Mouse (Mus musculus): ENCODE data around the gene Grap. TPM values are rescaled to one million over a fixed set of nuclear protein-coding genes. Genes with fewer than 3 reads are reported as not detected.

The Grap gene
- polyA plus RNA-seq, 1 experiment from 2014 or later: 7.4 TPM

DNA sequence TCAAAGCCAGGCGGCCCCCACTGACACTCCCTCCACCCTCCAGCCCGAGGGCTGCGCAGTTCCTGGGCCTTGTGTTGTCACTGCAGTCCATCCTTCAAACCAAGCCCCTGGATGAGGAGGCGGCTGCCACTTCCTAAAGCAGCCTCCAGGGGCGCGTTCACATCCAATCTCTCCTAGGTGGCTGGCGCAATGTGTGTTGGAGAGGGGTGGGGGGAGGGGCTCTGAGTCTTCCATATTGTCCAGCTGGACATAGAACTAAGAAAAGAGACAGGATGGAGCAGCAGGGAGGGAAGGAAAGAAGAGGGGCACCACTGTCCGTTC, 21.7 kb downstream of the Grap start:
- no peaks in the 10 kb centered on the region for H3K9me3 ChIP-seq
- H3K4me3 ChIP-seq: no peak overlapping the region
- ATAC-seq (ENCODE audit: insufficient number of reproducible peaks, insufficient read depth, low FRiP score, low TSS enrichment): no peak
- H3K27ac ChIP-seq: 0 out of 2 replicates have a peak overlapping the region, but pooled peaks have one; percentile 32
- H3K4me2 ChIP-seq (replicated peaks): peak overlapping the region; percentile 13; the same call in 1 of the 2 replicates
- H3K36me3 ChIP-seq: no peaks in the 10 kb centered on the region
- H3K9ac ChIP-seq: peak overlapping the region; percentile 19; the same call in 1 of the 2 replicates
- peaks cover 31% of the 10 kb centered on the region for H3K4me1 ChIP-seq
- 2% methylated on average over 8 of the region's 8 CpGs for WGBS
- H3K27me3 ChIP-seq: 0 out of 2 replicates have a peak, but pooled peaks cover 9% of the 10 kb centered on the region

- WGBS: 57% methylated on average over 2 of the region's 2 CpGs
- H3K9ac ChIP-seq: no peak overlapping the region
- H3K27ac ChIP-seq: 0 out of 2 replicates have a peak overlapping the region, but pooled peaks have one; percentile 32
- no peaks in the 10 kb centered on the region for H3K9me3 ChIP-seq
- ATAC-seq (ENCODE audit: insufficient number of reproducible peaks, insufficient read depth, low FRiP score, low TSS enrichment): no peak
- no peaks in the 10 kb centered on the region for H3K36me3 ChIP-seq
- no peak overlapping the region for H3K4me3 ChIP-seq
- H3K27me3 ChIP-seq: 0 out of 2 replicates have a peak, but pooled peaks cover 9% of the 10 kb centered on the region
- no peak overlapping the region for H3K4me2 ChIP-seq (replicated peaks)
- peaks cover 31% of the 10 kb centered on the region for H3K4me1 ChIP-seq
Observed at GRCm38 (mm10) chr11:61675332-61675731, 22.3 kb downstream of the Grap start.

- Histone ChIP-seq H3K27ac (peak overlapping the region; percentile 32), H3K4me3 (no peak overlapping the region), H3K9me3 (no peaks in the 10 kb centered on the region), H3K4me1 (peaks cover 31% of the 10 kb centered on the region), H3K36me3 (no peaks in the 10 kb centered on the region), H3K4me2 (replicated peaks) (0 out of 2 replicates have a peak overlapping the region, but pooled peaks have one; percentile 3), H3K27me3 (0 out of 2 replicates have a peak, but pooled peaks cover 6% of the 10 kb centered on the region), H3K9ac (no peak overlapping the region)
- 30% methylated on average over 7 of the region's 7 CpGs for WGBS
- ATAC-seq (ENCODE audit: insufficient number of reproducible peaks, insufficient read depth, low FRiP score, low TSS enrichment): no peak
Observed at GRCm38 (mm10) chr11:61676216-61676854, 23.3 kb downstream of the Grap start.

- no peak for ATAC-seq (ENCODE audit: insufficient number of reproducible peaks, insufficient read depth, low FRiP score, low TSS enrichment)
- no peaks in the 10 kb centered on the region for H3K36me3 ChIP-seq
- no peak overlapping the region for H3K4me2 ChIP-seq (replicated peaks)
- H3K9me3 ChIP-seq: no peaks in the 10 kb centered on the region
- H3K27ac ChIP-seq: no peak overlapping the region
- H3K9ac ChIP-seq: no peak overlapping the region
- peaks cover 4% of the 10 kb centered on the region; the same call in 1 of the 2 replicates for H3K27me3 ChIP-seq
- WGBS: 88% methylated on average over 4 of the region's 4 CpGs
- H3K4me1 ChIP-seq: peaks cover 31% of the 10 kb centered on the region
- no peak overlapping the region for H3K4me3 ChIP-seq
Observed at GRCm38 (mm10) chr11:61677709-61678108, 24.6 kb downstream of the Grap start.

GRCm38 (mm10) chr11:61679091-61679866, 26.2 kb downstream of the Grap start:
- Histone ChIP-seq H3K4me3 (no peak overlapping the region), H3K9ac (no peak overlapping the region), H3K27ac (no peak overlapping the region), H3K27me3 (peaks cover 17% of the 10 kb centered on the region), H3K9me3 (no peaks in the 10 kb centered on the region), H3K36me3 (no peaks in the 10 kb centered on the region), H3K4me1 (peaks cover 33% of the 10 kb centered on the region), H3K4me2 (replicated peaks) (no peak overlapping the region)
- ATAC-seq (ENCODE audit: insufficient number of reproducible peaks, insufficient read depth, low FRiP score, low TSS enrichment): no peak
- 62% methylated on average over 4 of the region's 4 CpGs for WGBS

DNA sequence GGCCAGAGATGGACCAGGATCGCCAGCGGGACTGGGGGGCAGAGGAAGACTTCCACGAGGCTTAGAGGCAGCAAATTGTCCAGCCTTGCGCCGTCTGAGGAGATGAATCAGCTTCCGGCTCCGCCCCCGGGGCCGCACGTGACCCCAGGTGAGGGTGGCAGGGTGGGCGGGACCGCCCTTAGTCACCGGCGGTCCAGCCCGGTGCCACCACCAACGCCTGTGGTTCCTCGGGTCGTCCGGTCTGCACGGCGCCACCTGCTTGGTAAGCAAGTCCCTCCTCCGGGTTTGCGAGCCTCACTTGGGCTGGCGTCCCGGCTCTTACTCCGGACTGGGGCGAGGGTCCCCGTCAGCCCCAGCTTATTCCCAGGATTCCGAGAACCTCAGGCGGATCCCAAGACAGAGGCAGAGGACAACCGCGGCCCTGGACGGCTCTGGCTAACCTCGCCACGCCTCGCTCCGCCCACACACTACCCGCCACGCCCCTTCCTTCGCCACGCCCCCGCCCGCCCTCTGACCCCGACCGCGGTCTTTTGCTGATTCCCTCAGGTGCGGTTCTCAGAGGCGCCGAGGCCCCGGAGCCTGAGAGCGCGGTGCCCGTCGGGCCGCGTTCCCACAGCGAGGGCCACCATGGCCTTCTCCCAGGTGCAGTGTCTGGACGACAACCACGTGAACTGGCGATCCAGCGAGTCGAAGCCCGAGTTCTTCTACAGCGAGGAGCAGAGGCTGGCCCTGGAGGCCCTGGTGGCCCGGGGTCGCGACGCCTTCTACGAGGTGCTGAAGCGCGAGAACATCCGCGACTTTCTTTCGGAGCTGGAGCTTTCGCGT, 31.1 kb downstream of the Grap start, which contains the start of gene Fam83g:
TSS of gene Fam83g (plus strand) at position 185 of the 825 bp plus-strand sequence.
- peak; percentile 29; the same call in 1 of the 2 replicates for ATAC-seq (ENCODE audit: insufficient number of reproducible peaks, insufficient read depth, low FRiP score, low TSS enrichment)
- peaks cover 5% of the 10 kb centered on the region; the same call in 1 of the 2 replicates for H3K4me1 ChIP-seq
- H3K36me3 ChIP-seq: no peaks in the 10 kb centered on the region
- H3K27me3 ChIP-seq: peaks cover 33% of the 10 kb centered on the region
- no peak within 1 kb of the TSS for H3K27ac ChIP-seq
- 1% methylated on average over 76 of the region's 76 CpGs for WGBS
- H3K4me3 ChIP-seq: peak within 1 kb of the TSS; percentile 42
- H3K9ac ChIP-seq: peak within 1 kb of the TSS; percentile 44
- no peaks in the 10 kb centered on the region for H3K9me3 ChIP-seq
- peak within 1 kb of the TSS; percentile 64 for H3K4me2 ChIP-seq (replicated peaks)

DNA sequence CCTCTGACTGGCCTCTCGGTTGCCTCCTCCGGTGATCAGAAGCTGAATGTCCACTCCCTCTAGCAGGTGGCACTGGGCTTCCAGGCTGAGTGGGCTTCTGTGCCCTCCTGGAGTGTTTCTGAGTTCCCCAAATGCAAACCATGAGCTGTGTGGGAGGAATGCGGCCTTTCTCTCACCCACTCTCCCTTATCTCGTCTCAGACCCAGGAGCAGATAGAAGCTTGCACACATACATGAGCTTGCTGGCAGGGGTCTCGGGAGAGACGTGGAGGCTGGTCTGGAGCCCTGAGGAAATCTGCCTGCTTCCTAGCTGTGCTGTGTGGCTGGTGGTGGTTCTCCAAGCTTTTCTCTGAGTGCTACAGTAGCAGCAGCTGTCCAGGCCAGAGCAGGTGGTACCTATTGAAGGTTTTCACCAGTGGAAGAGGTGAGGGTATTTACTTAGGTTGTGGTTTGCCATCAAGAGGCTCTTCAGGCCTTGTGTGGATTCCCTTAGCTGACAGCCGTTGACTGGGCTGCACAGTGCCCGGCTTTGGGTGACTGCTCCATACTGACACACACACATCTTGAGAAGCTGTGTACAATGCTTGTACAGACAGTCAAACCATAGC, 32.2 kb downstream of the Grap start:
- Histone ChIP-seq H3K9ac (no peak overlapping the region), H3K4me1 (peaks cover 5% of the 10 kb centered on the region; the same call in 1 of the 2 replicates), H3K9me3 (no peaks in the 10 kb centered on the region), H3K27ac (no peak overlapping the region), H3K4me2 (replicated peaks) (peak overlapping the region; percentile 64; the same call in 1 of the 2 replicates), H3K27me3 (peaks cover 33% of the 10 kb centered on the region), H3K36me3 (no peaks in the 10 kb centered on the region), H3K4me3 (peak overlapping the region; percentile 42)
- 68% methylated on average over 8 of the region's 8 CpGs for WGBS
- ATAC-seq (ENCODE audit: insufficient number of reproducible peaks, insufficient read depth, low FRiP score, low TSS enrichment): no peak

DNA sequence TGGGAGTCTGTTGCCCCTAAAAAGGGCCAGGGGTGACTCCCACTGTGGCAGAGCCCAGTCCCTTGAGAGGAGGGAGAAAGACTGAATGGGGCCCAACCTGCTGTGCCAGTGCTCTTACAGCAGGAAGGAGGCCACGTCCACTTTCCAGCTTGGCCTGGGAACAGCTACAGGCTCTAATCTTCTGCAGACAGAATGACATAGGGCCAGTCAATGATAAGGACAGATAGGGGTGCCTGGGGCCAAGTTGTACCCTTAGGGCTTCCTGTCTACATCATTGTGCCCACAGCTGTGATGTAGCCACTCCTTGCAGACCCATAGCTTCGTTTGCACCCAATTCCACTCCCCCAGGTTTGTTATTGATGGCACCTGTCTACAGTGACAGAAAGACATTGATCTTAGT, 33.1 kb downstream of the Grap start:
- H3K27me3 ChIP-seq: peaks cover 33% of the 10 kb centered on the region
- no peak for ATAC-seq (ENCODE audit: insufficient number of reproducible peaks, insufficient read depth, low FRiP score, low TSS enrichment)
- H3K9ac ChIP-seq: no peak overlapping the region
- peaks cover 5% of the 10 kb centered on the region; the same call in 1 of the 2 replicates for H3K4me1 ChIP-seq
- no peak overlapping the region for H3K4me2 ChIP-seq (replicated peaks)
- WGBS: 59% methylated on average over 2 of the region's 2 CpGs
- no peak overlapping the region for H3K27ac ChIP-seq
- no peaks in the 10 kb centered on the region for H3K36me3 ChIP-seq
- no peak overlapping the region for H3K4me3 ChIP-seq
- no peaks in the 10 kb centered on the region for H3K9me3 ChIP-seq

DNA sequence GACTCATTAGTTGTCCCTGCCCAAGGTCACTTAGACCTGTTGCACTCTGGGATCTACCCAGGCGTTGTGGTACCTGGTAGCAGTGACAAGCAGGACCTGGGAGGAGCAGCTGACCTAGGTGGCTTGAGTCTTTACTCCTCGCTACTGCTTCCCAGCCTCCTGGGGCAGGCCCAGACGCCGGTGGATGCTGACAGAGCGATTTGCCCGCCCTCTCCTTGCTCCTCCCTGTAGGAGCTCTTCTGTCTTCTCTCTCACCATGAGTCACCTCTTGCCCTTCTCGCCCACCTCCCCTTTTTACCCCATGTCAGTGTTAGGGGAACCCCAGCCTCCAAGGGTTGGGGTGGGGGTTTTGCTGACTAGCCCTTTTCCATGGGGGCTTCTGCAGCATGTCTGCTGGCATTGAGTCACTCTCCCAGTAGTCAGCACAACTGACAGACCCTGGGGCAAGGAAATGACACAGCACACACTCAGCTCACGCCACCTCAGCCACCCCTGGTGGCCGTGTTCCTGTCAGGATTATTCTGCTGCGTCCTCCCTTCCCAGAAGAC, 33.9 kb downstream of the Grap start:
- no peak overlapping the region for H3K4me2 ChIP-seq (replicated peaks)

GRCm38 (mm10) chr11:61687595-61687994, 34.5 kb downstream of the Grap start:
- H3K4me1 ChIP-seq: peaks cover 5% of the 10 kb centered on the region; the same call in 1 of the 2 replicates
- H3K4me3 ChIP-seq: no peak overlapping the region
- H3K36me3 ChIP-seq: no peaks in the 10 kb centered on the region
- 40% methylated on average over 2 of the region's 2 CpGs for WGBS
- H3K4me2 ChIP-seq (replicated peaks): no peak overlapping the region
- H3K9ac ChIP-seq: no peak overlapping the region
- H3K9me3 ChIP-seq: no peaks in the 10 kb centered on the region
- no peak for ATAC-seq (ENCODE audit: insufficient number of reproducible peaks, insufficient read depth, low FRiP score, low TSS enrichment)
- peaks cover 33% of the 10 kb centered on the region for H3K27me3 ChIP-seq
- H3K27ac ChIP-seq: no peak overlapping the region

More for the DNA sequence above, 33.9 kb downstream of the Grap start:
- H3K27me3 ChIP-seq: peaks cover 33% of the 10 kb centered on the region
- peaks cover 5% of the 10 kb centered on the region; the same call in 1 of the 2 replicates for H3K4me1 ChIP-seq
- no peaks in the 10 kb centered on the region for H3K9me3 ChIP-seq
- no peak overlapping the region for H3K27ac ChIP-seq
- 29% methylated on average over 10 of the region's 10 CpGs for WGBS
- no peak overlapping the region for H3K4me3 ChIP-seq
- ATAC-seq (ENCODE audit: insufficient number of reproducible peaks, insufficient read depth, low FRiP score, low TSS enrichment): no peak
- H3K36me3 ChIP-seq: no peaks in the 10 kb centered on the region
- H3K9ac ChIP-seq: no peak overlapping the region

- Histone ChIP-seq H3K36me3 (no peaks in the 10 kb centered on the region), H3K9me3 (no peaks in the 10 kb centered on the region), H3K9ac (no peak overlapping the region), H3K27ac (no peak overlapping the region), H3K27me3 (no peaks in the 10 kb centered on the region), H3K4me1 (no peaks in the 10 kb centered on the region), H3K4me3 (no peak overlapping the region), H3K4me2 (replicated peaks) (no peak overlapping the region)
- 87% methylated on average over 5 of the region's 5 CpGs for WGBS
- no peak; the same call in 1 of the 2 replicates for ATAC-seq (ENCODE audit: insufficient number of reproducible peaks, insufficient read depth, low FRiP score, low TSS enrichment)
Observed at GRCm38 (mm10) chr11:61692996-61693395, 39.9 kb downstream of the Grap start.

Data from embryonic facial prominence, embryonic 12.5 days (tissue).